Mouse (Mus musculus): ENCODE data around the gene Lum.

GRCm38 (mm10) chr10:97587159-97587558 is 22.2 kb downstream of the Lum start:
- TF ChIP-seq POLR2A (IDR thresholded peaks at IDR 0.05; ENCODE audit: borderline replicate concordance, extremely low read depth, low read depth, low read length): no peak
- TF ChIP-seq CTCF (IDR thresholded peaks at IDR 0.05; ENCODE audit: insufficient read depth, low read length): no peak

Data from lung, adult 2 months (tissue).